Mouse (Mus musculus) lung, adult 2 months (tissue): ENCODE data around the gene Tspan17.

Source experiments
- CTCF ChIP-seq: fragments of 200-500 bp; IDR thresholded peaks from 2 replicates; pipeline ENCODE4 v1.5.1; 2011; ENCODE audit warnings: mild to moderate bottlenecking, low read length, control low read depth; ENCODE audit not compliant: insufficient read depth
- POLR2A ChIP-seq: fragments of 200-500 bp; IDR thresholded peaks from 2 replicates; pipeline ENCODE4 v1.6.1; 2011; ENCODE audit warnings: low read depth, mild to moderate bottlenecking, control low read depth, low read length, borderline replicate concordance; ENCODE audit errors: extremely low read depth

GRCm38 (mm10) chr13:54757093-54757830 is 31.9 kb upstream of the Tspan17 start:
- TF ChIP-seq CTCF = no peak
- no peak for TF ChIP-seq POLR2A
